ENCODE assay signal across 12 mouse cellular contexts in genomic region chr9:69272884-69273283, GRCm38 (mm10).
DNase-seq lines count a peak whose midpoint lies in the region; ATAC-seq lines count a peak whose summit lies in the region.
"Had no signal": no experiment of that assay in that cellular context is flagged by ENCODE, and none has a peak within 500 bp of the region (broad histone marks: within the 10 kb centered on the region; RNA-seq: fewer than 3 reads in every experiment).

No protein-coding gene starts in this region.

- WGBS in hindbrain, embryonic 14.5 days, result 43% methylated on average over 9 of the region's 9 CpGs
- 42% methylated on average over 9 of the region's 9 CpGs for WGBS in hindbrain, embryonic 13.5 days
- 51% methylated on average over 9 of the region's 9 CpGs for WGBS in midbrain, embryonic 13.5 days
- 86% methylated on average over 9 of the region's 9 CpGs for WGBS in midbrain, embryonic 10.5 days

- no peak overlapping the region for H3K4me2 ChIP-seq in hindbrain, embryonic 14.5 days (replicated peaks)
- H3K4me2 ChIP-seq in hindbrain, embryonic 13.5 days, result no peak overlapping the region
- no peak overlapping the region for H3K4me2 ChIP-seq in midbrain, embryonic 13.5 days (replicated peaks)
- H3K4me2 ChIP-seq: liver, embryonic 15.5 days had no signal

- H3K27ac ChIP-seq in hindbrain, embryonic 14.5 days, result no peak overlapping the region
- no peak overlapping the region for H3K27ac ChIP-seq in hindbrain, embryonic 13.5 days
- no peak overlapping the region for H3K27ac ChIP-seq in midbrain, embryonic 13.5 days
- H3K27ac ChIP-seq in midbrain, embryonic 10.5 days (replicated peaks), result no peak overlapping the region
- H3K27ac ChIP-seq: liver, embryonic 15.5 days had no signal

- H3K9ac ChIP-seq in hindbrain, embryonic 14.5 days, result no peak overlapping the region
- H3K9ac ChIP-seq in hindbrain, embryonic 13.5 days, result no peak overlapping the region
- H3K9ac ChIP-seq in midbrain, embryonic 13.5 days (replicated peaks), result no peak overlapping the region
- H3K9ac ChIP-seq: liver, embryonic 15.5 days had no signal

- H3K9me3 ChIP-seq in hindbrain, embryonic 14.5 days (ENCODE audit: control insufficient read depth, low read length), result no peaks in the 10 kb centered on the region
- no peaks in the 10 kb centered on the region for H3K9me3 ChIP-seq in hindbrain, embryonic 13.5 days
- H3K9me3 ChIP-seq in midbrain, embryonic 13.5 days, result no peaks in the 10 kb centered on the region
- no peaks in the 10 kb centered on the region for H3K9me3 ChIP-seq in midbrain, embryonic 10.5 days (replicated peaks)
- H3K9me3 ChIP-seq: liver, embryonic 15.5 days had no signal

- H3K4me1 ChIP-seq in hindbrain, embryonic 14.5 days (replicated peaks; ENCODE audit: control insufficient read depth, insufficient read depth, low read length), result 0 out of 2 replicates have a peak, but pooled peaks cover 5% of the 10 kb centered on the region
- H3K4me1 ChIP-seq in hindbrain, embryonic 13.5 days (replicated peaks), result peaks cover 9% of the 10 kb centered on the region
- peaks cover 18% of the 10 kb centered on the region for H3K4me1 ChIP-seq in midbrain, embryonic 13.5 days (replicated peaks)
- peaks cover 16% of the 10 kb centered on the region for H3K4me1 ChIP-seq in midbrain, embryonic 10.5 days
- H3K4me1 ChIP-seq: liver, embryonic 15.5 days had no signal

- H3K36me3 ChIP-seq in hindbrain, embryonic 14.5 days (replicated peaks; ENCODE audit: control insufficient read depth, insufficient read depth), result no peaks in the 10 kb centered on the region
- H3K36me3 ChIP-seq in hindbrain, embryonic 13.5 days, result no peaks in the 10 kb centered on the region
- no peaks in the 10 kb centered on the region for H3K36me3 ChIP-seq in midbrain, embryonic 13.5 days
- no peaks in the 10 kb centered on the region for H3K36me3 ChIP-seq in midbrain, embryonic 10.5 days
- H3K36me3 ChIP-seq: liver, embryonic 15.5 days had no signal

- peak; percentile 25 for DNase-seq in cerebellum, adult 9-11 months
- no peak for DNase-seq in cerebellum, adult 11 months
- DNase-seq in hindbrain, embryonic 14.5 days (ENCODE audit: low spot score), result peak; percentile 38
- no peak for DNase-seq in midbrain, embryonic 10.5 days (ENCODE audit: low spot score)
- peak; percentile 75 for DNase-seq in kidney, postnatal 36 days
- DNase-seq in gastrocnemius, postnatal 4 days (ENCODE audit: low spot score in 2 of 2), result no peak
- DNase-seq: gastrocnemius, postnatal 25 days had no signal

- no peaks in the 10 kb centered on the region for H3K27me3 ChIP-seq in hindbrain, embryonic 14.5 days (ENCODE audit: control insufficient read depth, insufficient read depth, low read length)
- H3K27me3 ChIP-seq in hindbrain, embryonic 13.5 days, result no peaks in the 10 kb centered on the region
- H3K27me3 ChIP-seq in midbrain, embryonic 13.5 days, result no peaks in the 10 kb centered on the region
- no peaks in the 10 kb centered on the region for H3K27me3 ChIP-seq in midbrain, embryonic 10.5 days (ENCODE audit: low read depth, poor library complexity, severe bottlenecking)
- H3K27me3 ChIP-seq: liver, embryonic 15.5 days had no signal

- ATAC-seq in hindbrain, embryonic 14.5 days (ENCODE audit: low FRiP score), result no peak
- no peak for ATAC-seq in hindbrain, embryonic 13.5 days (ENCODE audit: low FRiP score)
- ATAC-seq in midbrain, embryonic 13.5 days, result peak; percentile 53; the same call in 1 of the 2 replicates
- ATAC-seq: intestine, embryonic 16.5 days had no signal

- H3K4me3 ChIP-seq in hindbrain, embryonic 14.5 days (replicated peaks; ENCODE audit: low read length), result no peak overlapping the region
- no peak overlapping the region for H3K4me3 ChIP-seq in hindbrain, embryonic 13.5 days
- H3K4me3 ChIP-seq in midbrain, embryonic 13.5 days (replicated peaks), result no peak overlapping the region
- no peak overlapping the region for H3K4me3 ChIP-seq in midbrain, embryonic 10.5 days
- H3K4me3 ChIP-seq: erythroblast, embryonic 14.5 days; liver, embryonic 15.5 days had no signal

Comparison
In these comparisons a context has a peak if more than half of its experiments do, and no peak if none do; other contexts are left out.
1. DNase-seq: peak in cerebellum, adult 9-11 months (single experiment), hindbrain, embryonic 14.5 days (single experiment) and kidney, postnatal 36 days (2 of 2); none in cerebellum, adult 11 months (single experiment), midbrain, embryonic 10.5 days (single experiment) and gastrocnemius, postnatal 4 days (0 of 2).